Mouse (Mus musculus) neural tube, embryonic 11.5 days (tissue): ENCODE measurements around the gene Vwa1. TPM values are rescaled to one million over a fixed set of nuclear protein-coding genes. Genes with fewer than 3 reads are reported as not detected.
A peak's percentile ranks its signal among the peaks of the same experiment; 100 is the strongest.

ENCODE experiments used
- ATAC-seq: fragments of 200-750 bp; cut with Nextera tagmentation; 2 replicates; pipeline ENCODE4 v1.8.0; 2017; ENCODE audit warnings: moderate number of reproducible peaks, mild to moderate bottlenecking, moderate TSS enrichment, moderate library complexity; ENCODE audit not compliant: insufficient read depth, low FRiP score, low TSS enrichment
- DNase-seq: peaks from one replicate; pipeline ENCODE4 v3.0.0-alpha.2; 2015; ENCODE audit warnings: low spot score
- H3K27ac ChIP-seq: fragments of 300-500 bp; sonication (generic); 2 replicates; pipeline ENCODE4 v1.5.1; 2014; ENCODE audit warnings: low read depth, mild to moderate bottlenecking, low read length
- H3K27me3 ChIP-seq: fragments of 300-500 bp; sonication (generic); 2 replicates; pipeline ENCODE4 v1.6.1; 2014; ENCODE audit warnings: mild to moderate bottlenecking, low read length, mixed read lengths; ENCODE audit not compliant: control insufficient read depth, insufficient read depth
- H3K36me3 ChIP-seq: fragments of 300-500 bp; sonication (generic); 2 replicates; pipeline ENCODE4 v1.6.1; 2014; ENCODE audit warnings: mild to moderate bottlenecking, low read length, moderate library complexity, mixed read lengths; ENCODE audit not compliant: control insufficient read depth, insufficient read depth
- H3K4me1 ChIP-seq: fragments of 300-500 bp; sonication (generic); 2 replicates; pipeline ENCODE4 v1.6.1; 2014; ENCODE audit warnings: low read length, mixed read lengths; ENCODE audit not compliant: control insufficient read depth, insufficient read depth
- H3K4me2 ChIP-seq: fragments of 300-500 bp; sonication (generic); 2 replicates; pipeline ENCODE4 v1.6.1; 2014; ENCODE audit warnings: low read depth, mild to moderate bottlenecking, moderate library complexity
- H3K4me3 ChIP-seq: fragments of 300-500 bp; sonication (generic); 2 replicates; pipeline ENCODE4 v1.5.1; 2014; ENCODE audit warnings: low read depth, low read length
- H3K9ac ChIP-seq: fragments of 300-500 bp; sonication (generic); 2 replicates; pipeline ENCODE4 v1.6.1; 2014; ENCODE audit warnings: mild to moderate bottlenecking, low read length
- H3K9me3 ChIP-seq: fragments of 300-500 bp; sonication (generic); 2 replicates; pipeline ENCODE4 v1.6.1; 2016; ENCODE audit warnings: low read length; ENCODE audit not compliant: control insufficient read depth
- WGBS: fragments of 180-500 bp; shearing (Covaris S2); extraction: QIAGEN DNeasy Blood & Tissue Kit; methylation state at CpG from one replicate; pipeline ENCODE4 v1.1.7; 2014; 5-methylcytosine and 5-hydroxymethylcytosine counted together
- polyA plus RNA-seq: library from polyadenylated mRNA; unstranded; fragments of >200 nt; fragmentation: Nextera tagmentation; extraction: Ambion mirVana; gene quantifications from 2 replicates; pipeline ENCODE4 v1.2.1, GENCODE M21; 2014

Gene Vwa1
- 11.7 and 13.1 TPM in 2 replicates for polyA plus RNA-seq

GRCm38 (mm10) chr4:155774280-155774754 lies at the start of gene Vwa1:
Vwa1 (minus strand) TSS chr4:155774698.
- WGBS, result 1% methylated on average over 35 of the region's 35 CpGs
- ATAC-seq, result peak; percentile 31
- peak; percentile 86 for DNase-seq
- Histone ChIP-seq H3K9ac (peak within 1 kb of the TSS; percentile 44), H3K4me1 (peaks cover 6% of the 10 kb centered on the region), H3K27ac (no peak within 1 kb of the TSS; the same call in 1 of the 2 replicates), H3K27me3 (no peaks in the 10 kb centered on the region), H3K36me3 (no peaks in the 10 kb centered on the region), H3K9me3 (no peaks in the 10 kb centered on the region), H3K4me3 (peak within 1 kb of the TSS; percentile 30), H3K4me2 (peak within 1 kb of the TSS; percentile 68)

- no peak overlapping the region for H3K4me2 ChIP-seq
- H3K9ac ChIP-seq, result no peak overlapping the region
- no peak overlapping the region for H3K27ac ChIP-seq
- no peaks in the 10 kb centered on the region for H3K4me1 ChIP-seq
- H3K4me3 ChIP-seq, result no peak overlapping the region
- DNase-seq, result no peak
- H3K27me3 ChIP-seq, result no peaks in the 10 kb centered on the region
- no peaks in the 10 kb centered on the region for H3K9me3 ChIP-seq
- peaks cover 39% of the 10 kb centered on the region for H3K36me3 ChIP-seq
- 96% methylated on average over 16 of the region's 16 CpGs for WGBS
- no peak for ATAC-seq
Observed at GRCm38 (mm10) chr4:155823443-155823842, 48.9 kb upstream of the Vwa1 start.

- no peaks in the 10 kb centered on the region for H3K27me3 ChIP-seq
- ATAC-seq, result no peak
- no peaks in the 10 kb centered on the region for H3K4me1 ChIP-seq
- no peak overlapping the region for H3K9ac ChIP-seq
- WGBS, result 86% methylated on average over 7 of the region's 7 CpGs
- no peak overlapping the region for H3K4me3 ChIP-seq
- H3K9me3 ChIP-seq, result no peaks in the 10 kb centered on the region
- peaks cover 46% of the 10 kb centered on the region for H3K36me3 ChIP-seq
- no peak for DNase-seq
- no peak overlapping the region for H3K4me2 ChIP-seq
- H3K27ac ChIP-seq, result no peak overlapping the region
Observed at GRCm38 (mm10) chr4:155821025-155821424, 46.5 kb upstream of the Vwa1 start.

- H3K27me3 ChIP-seq, result no peaks in the 10 kb centered on the region
- H3K9ac ChIP-seq, result no peak overlapping the region
- 86% methylated on average over 4 of the region's 4 CpGs for WGBS
- no peak overlapping the region for H3K4me2 ChIP-seq
- no peak for DNase-seq
- H3K36me3 ChIP-seq, result peaks cover 41% of the 10 kb centered on the region
- peaks cover 10% of the 10 kb centered on the region for H3K4me1 ChIP-seq
- no peak for ATAC-seq
- H3K9me3 ChIP-seq, result no peaks in the 10 kb centered on the region
- no peak overlapping the region for H3K4me3 ChIP-seq
- no peak overlapping the region for H3K27ac ChIP-seq
Observed at GRCm38 (mm10) chr4:155817533-155817932, 43.0 kb upstream of the Vwa1 start.

- Histone ChIP-seq H3K27me3 (no peaks in the 10 kb centered on the region), H3K4me2 (peak overlapping the region; percentile 84), H3K4me3 (peak overlapping the region; percentile 87), H3K36me3 (peaks cover 19% of the 10 kb centered on the region), H3K9ac (peak overlapping the region; percentile 100), H3K4me1 (peaks cover 15% of the 10 kb centered on the region), H3K27ac (peak overlapping the region; percentile 85), H3K9me3 (no peaks in the 10 kb centered on the region)
- peak; percentile 59 for DNase-seq
- WGBS, result under 1% methylated on average over 49 of the region's 49 CpGs
- ATAC-seq, result peak; percentile 41
Observed at GRCm38 (mm10) chr4:155812665-155813181, 38.2 kb upstream of the Vwa1 start.

- peak within 1 kb of the TSS; percentile 86 for H3K27ac ChIP-seq
- H3K4me3 ChIP-seq, result peak within 1 kb of the TSS; percentile 87
- peak within 1 kb of the TSS; percentile 84 for H3K4me2 ChIP-seq
- H3K9me3 ChIP-seq, result no peaks in the 10 kb centered on the region
- H3K36me3 ChIP-seq, result peaks cover 20% of the 10 kb centered on the region
- H3K9ac ChIP-seq, result peak within 1 kb of the TSS; percentile 100
- ATAC-seq (peak; percentile 99), DNase-seq (peak; percentile 98)
- no peaks in the 10 kb centered on the region for H3K27me3 ChIP-seq
- WGBS, result under 1% methylated on average over 46 of the region's 60 CpGs
- H3K4me1 ChIP-seq, result peaks cover 15% of the 10 kb centered on the region
Observed at GRCm38 (mm10) chr4:155811929-155812664, 37.6 kb upstream of the Vwa1 start, which contains the start of gene Ccnl2. Ccnl2 (plus strand) TSS chr4:155812489.

- ATAC-seq, result no peak
- Histone ChIP-seq H3K4me3 (no peak overlapping the region), H3K27ac (no peak overlapping the region), H3K9ac (no peak overlapping the region), H3K9me3 (no peaks in the 10 kb centered on the region), H3K4me2 (no peak overlapping the region), H3K4me1 (peaks cover 15% of the 10 kb centered on the region), H3K27me3 (no peaks in the 10 kb centered on the region), H3K36me3 (peaks cover 9% of the 10 kb centered on the region)
- DNase-seq, result no peak
- 87% methylated on average over 3 of the region's 3 CpGs for WGBS
Observed at GRCm38 (mm10) chr4:155807841-155808240, 33.3 kb upstream of the Vwa1 start.

- no peak overlapping the region for H3K27ac ChIP-seq
- H3K4me3 ChIP-seq, result peak overlapping the region; percentile 89
- H3K4me1 ChIP-seq, result peaks cover 11% of the 10 kb centered on the region; the same call in 1 of the 2 replicates
- H3K4me2 ChIP-seq, result peak overlapping the region; percentile 76
- H3K36me3 ChIP-seq, result peaks cover 7% of the 10 kb centered on the region
- DNase-seq, result peak; percentile 97
- H3K9ac ChIP-seq, result peak overlapping the region; percentile 78
- peak; percentile 99 for ATAC-seq
- no peaks in the 10 kb centered on the region for H3K27me3 ChIP-seq
- no peaks in the 10 kb centered on the region for H3K9me3 ChIP-seq
- WGBS, result under 1% methylated on average over 58 of the region's 58 CpGs
Observed at GRCm38 (mm10) chr4:155803340-155804041, 29.0 kb upstream of the Vwa1 start.
